Mouse (Mus musculus) adrenal gland, adult 8-10 months (tissue): ENCODE data around the gene Aff4. TPM values are rescaled to one million over a fixed set of nuclear protein-coding genes. Genes with fewer than 3 reads are reported as not detected.
"Not testable (repeated sequence)": the region's sequence is repeated elsewhere in the genome, so short reads cannot be mapped to it uniquely, and the experiment has no call there.

Source experiments
- DNase-seq: peaks from one replicate; pipeline ENCODE4 v3.0.0; 2022
- total RNA-seq, 4 experiments: library from RNA; stranded (reverse); gene quantifications; 2 replicates each; pipeline ENCODE4 v1.2.4; 2022

The Aff4 gene
- 100 to 1,000 TPM; 141 to 221 (median 184) TPM for total RNA-seq

DNA sequence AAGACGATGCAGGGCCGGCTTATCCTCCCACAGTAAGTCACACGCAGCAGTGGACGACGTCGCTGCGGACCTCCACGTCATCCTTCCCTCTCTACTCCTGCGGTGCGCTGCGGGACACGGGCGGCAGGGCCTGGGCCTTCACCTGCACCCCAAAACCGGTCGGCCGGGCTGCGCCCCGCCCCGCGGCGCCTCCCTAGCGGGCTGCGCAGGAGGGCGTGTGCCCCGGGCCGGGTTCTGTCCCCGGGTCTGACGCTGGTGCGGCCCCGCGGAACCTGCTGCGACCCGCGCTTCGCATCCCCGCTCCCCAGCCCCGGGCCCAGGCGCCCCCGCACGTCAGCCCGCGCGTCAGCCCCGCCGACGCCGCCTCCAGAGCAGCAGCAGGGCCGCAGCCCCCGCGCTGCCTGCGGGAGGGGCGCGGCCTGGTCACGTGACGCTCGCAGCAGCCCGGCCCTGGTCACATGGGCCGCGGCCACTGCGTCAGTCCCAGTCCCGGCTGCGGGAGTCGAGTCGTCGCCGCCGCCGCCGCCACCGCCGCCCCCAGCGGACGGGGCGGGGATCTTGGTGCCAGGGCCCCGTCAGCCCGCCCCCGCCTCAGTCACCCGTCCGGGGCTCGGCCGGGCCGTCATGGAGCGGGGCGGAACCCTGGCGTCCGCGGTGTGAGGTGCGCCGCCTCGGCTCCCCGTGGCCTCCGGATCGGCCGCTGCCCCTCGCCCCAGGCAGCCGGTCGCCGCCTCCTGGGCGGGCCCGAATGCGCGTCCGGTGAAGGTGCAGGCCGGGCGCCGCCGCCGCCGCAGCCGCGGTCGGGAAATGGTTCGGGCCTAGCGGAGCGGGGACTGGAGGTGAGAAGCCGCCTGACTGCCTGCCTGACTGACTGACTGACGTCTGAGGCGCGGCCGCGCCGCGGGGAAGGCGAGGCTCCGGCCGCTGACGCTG lies at the start of gene Aff4:
Gene Aff4, plus strand, starts transcription at position 543 of the 933 bp plus-strand sequence.
- peak; percentile 79 for DNase-seq

DNA sequence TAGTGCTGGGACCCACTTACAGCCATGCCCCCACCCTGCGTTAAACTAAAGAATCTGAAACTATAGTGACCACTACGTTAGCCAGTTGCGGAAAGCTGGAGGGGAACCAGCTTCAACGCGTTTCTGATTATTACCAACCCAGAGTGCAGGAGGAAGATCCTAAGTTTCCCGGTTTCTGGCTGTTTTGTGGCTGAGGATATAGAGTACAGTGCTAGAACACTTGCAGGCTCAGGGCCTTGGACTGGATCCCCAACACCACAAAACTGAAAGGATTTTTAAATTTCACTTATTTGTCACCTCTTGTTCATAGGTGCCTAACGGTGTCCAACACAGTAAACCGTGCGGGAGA lies 49.5 kb upstream of the Aff4 start:
- no peak for DNase-seq

DNA sequence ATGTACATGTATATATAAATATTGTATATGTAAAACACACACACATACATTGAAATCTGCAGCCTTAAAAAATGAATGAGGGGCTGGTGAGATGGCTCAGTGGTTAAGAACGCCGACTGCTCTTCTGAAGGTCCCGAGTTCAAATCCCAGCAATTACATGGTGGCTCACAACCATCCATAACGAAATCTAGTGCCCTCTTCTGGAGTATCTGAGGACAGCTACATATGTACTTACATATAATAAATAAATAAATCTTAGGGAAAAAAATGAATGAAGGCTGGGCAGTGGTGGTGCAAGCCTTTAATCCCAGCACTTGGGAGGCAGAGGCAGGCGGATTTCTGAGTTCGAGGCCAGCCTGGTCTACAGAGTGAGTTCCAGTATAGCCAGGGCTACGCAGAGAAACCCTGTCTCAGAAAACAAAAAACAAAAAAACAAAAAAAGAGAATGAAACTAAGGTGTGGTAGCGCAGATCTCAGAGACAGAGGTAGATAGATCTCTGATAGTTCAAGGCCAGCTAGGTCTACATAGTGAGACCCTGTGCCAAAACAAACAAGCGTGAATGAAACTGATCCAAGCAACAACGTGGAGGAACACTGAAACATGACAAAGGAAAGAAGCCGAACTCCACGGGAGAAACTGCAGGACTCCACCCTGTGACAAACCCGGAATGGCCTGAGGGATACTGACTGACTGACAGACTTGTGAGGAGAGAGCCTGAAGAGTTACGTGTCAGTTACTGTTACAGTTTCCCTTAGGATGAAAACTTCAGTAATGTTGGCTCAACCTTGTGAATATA lies 46.4 kb upstream of the Aff4 start:
- no peak for DNase-seq

DNA sequence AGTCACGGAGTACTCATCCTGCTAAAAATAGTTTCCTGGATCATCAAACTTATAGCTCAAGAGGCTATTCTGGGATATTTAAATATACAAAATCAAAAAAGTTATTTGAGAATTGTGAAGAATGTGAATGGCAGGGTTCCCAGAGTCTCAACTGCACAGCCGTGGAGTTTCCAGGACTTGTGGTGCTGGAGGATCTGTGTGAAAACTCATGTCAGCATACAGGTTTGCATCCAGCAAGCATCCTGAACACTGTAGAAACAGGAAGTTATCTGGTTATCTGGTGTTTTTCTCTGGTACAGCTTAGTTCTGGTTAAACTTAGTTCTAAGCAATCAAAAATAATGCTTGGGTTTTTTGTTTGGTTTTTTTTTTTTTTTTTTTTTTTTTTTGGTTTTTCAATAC lies 43.7 kb upstream of the Aff4 start:
- DNase-seq: no peak

DNA sequence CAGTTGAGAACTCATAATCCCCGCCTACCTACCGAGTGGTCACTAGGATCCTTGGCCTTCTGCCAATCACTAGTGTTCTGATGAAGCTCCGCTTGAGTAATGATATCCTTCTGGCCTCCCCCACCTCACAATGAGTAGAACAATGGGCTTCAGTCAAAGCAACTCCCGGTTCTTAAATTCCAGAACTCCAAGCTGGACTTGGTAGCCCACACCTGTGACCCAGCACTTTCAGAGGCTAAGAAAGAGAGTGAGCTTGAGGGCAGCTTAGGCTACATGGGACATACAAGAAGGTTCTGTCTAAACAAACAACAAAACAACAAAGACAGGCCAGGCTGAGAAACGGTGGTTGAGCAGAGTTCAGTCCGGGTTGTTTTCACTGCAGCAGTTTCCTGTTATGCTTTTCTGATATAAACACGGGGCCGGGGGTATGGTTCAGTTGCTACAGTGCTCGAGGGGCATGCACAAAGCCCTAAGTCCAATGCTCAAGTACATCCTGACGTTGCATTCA lies 43.0 kb upstream of the Aff4 start:
- DNase-seq: peak; percentile 34

DNA sequence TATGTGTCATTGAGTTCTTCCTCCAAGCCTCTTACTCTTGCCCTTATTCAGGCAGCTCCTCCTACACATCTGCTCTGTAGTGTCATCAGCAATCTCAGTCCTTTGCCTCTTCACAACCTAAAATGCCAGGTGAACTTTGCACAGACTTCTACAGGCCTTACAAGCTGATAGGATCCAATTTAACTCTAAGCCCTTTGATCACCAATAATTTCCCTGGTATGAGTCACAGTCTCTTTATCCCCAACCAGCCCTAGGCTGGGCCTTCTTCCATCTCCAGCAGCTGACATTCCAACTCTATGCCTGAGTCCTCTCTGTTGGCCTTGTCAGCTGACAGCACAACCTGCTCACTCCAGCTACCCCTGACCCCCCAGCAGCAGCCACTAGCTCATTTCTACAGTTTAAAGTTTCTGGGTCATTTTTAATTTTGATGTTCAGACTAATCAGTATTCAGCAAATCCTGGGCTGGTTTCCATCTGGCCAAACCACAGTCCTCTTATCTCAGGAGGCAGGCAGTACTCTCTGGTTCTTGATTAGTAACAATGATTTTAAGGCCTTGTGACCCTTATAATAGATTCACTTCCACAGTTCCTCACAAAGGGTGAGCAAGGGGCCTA lies 42.3 kb upstream of the Aff4 start:
- DNase-seq: peak; percentile 42

DNA sequence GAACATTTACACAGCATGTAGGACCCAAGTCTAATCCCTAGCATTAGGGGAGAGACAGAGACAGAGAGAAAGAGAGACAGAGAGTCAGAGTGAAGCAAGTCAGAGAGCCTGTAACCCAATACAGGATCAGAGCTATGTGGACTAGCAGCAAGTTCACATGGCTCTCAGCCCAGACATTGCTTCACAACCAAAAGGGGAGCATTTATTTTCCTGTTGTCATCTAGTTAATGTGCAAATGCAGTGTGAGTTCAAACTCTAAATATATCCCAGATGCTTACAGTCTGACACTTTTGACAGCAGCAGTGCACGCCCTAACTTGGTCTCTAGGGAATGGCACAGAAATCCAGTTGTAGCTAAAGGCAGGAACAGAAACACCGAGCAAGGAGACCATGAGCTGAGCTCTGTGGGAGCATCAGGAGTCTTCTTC lies 41.7 kb upstream of the Aff4 start:
- peak; percentile 74 for DNase-seq

DNA sequence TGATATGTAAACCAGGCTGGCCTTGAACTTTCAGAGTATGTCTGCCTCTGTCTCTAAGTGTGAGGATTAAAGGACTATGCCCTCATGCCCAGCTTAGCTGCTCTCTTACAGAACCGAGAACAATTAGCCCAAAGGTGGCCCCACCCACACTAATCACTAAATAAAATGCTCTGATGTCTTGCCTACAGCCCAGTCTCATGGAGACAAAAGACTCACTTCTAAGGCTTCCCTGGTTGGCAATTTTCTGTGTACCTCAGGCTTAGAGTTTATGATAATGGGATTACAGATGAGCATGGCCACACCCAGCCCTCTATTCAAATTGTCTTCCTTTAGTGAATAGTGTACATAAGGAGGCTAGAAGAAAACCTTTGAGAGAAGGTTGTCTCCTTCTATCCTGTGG lies 39.2 kb upstream of the Aff4 start:
- DNase-seq: no peak

DNA sequence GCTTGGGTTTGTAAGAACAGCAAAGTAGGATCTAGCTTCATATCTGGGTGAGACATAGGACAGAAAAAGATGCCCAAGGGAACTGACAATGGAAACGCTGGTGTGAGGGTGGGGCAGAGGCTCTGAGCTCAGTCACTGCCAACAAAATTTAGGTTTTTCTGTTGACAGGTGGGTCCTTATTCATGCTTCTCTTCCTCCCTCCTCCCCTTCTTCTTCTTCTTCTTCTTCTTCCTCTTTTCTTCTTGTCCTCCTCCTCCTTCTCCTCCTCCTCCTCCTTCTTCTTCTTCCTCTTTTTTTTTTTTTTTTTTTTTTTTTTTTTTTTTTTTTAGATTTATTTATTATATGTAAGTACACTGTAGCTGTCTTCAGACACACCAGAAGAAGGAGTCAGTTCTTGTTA lies 37.8 kb upstream of the Aff4 start:
- not testable (repeated sequence) for DNase-seq

DNA sequence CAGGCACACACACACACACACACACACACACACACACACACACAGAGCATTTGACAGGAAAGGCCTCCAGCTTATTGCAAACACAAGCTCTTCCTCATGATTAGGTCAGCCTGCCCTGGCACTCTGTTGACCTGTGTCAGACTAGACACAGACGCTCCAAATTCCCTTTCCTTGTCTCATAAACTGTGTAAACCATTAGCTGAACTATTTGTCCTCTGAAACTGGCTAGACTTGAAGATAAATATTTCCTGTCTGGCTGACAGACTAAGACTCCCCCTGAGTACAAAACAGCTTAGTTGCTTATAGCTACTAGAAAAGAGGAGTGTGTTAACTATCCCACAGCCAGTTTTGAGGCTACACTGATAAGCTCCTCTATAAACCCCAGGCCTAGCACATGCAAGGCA lies 35.9 kb upstream of the Aff4 start:
- DNase-seq: no peak

DNA sequence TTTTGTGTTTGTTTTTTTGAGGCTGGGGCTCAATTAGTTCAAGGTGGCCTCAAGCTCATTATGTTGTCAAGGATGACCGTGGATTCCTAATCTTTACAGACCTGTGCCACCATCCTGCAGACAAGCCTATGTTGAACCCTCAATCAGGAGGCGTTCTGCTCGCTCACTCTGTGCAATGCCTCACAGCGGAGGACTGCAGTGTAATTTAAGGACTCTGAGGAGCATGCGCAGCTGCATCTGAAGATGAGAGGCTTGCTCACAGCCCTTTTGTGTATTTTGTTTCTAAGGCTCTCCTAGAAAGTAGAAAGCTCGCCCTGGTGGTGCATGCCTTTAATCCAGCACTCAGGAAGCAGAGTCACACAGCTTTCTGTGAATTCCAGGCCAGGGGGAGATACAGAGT lies 33.6 kb upstream of the Aff4 start:
- DNase-seq: no peak

DNA sequence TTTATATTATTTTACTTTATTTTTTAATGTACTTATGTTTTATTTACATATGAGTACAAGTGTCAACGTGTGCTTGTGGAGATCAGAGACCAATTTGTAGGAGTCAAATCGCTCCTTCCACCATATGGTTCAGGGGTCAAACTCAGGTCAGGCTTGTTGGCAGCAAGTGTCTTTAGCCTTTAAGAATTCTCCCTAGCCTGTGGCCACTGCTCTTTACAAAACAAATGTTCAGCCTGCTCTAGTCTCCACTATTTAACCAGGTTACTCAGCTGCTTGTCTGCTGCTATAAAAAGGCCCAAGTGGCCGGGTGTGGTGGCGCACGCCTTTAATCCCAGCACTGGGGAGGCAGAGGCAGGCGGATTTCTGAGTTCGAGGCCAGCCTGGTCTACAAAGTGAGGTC lies 32.6 kb upstream of the Aff4 start:
- DNase-seq: no peak

DNA sequence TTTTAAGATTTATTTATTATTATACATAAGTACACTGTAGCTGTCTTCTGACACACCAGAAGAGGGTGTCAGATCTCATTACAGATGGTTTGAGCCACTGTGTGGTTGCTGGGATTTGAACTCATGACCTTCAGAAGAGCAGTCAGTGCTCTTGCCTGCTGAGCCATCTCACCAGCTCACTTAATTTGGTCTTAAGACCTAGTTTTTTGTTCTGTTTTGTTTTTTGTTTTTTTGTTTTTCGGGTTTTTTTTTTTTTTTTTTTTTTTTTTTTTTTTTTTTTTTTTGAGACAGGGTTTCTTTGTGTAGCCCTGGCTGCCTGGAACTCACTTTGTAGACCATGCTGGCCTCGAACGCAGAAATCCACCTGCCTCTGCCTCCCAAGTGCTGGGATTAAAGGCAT lies 32.1 kb upstream of the Aff4 start:
- not testable (repeated sequence) for DNase-seq

DNA sequence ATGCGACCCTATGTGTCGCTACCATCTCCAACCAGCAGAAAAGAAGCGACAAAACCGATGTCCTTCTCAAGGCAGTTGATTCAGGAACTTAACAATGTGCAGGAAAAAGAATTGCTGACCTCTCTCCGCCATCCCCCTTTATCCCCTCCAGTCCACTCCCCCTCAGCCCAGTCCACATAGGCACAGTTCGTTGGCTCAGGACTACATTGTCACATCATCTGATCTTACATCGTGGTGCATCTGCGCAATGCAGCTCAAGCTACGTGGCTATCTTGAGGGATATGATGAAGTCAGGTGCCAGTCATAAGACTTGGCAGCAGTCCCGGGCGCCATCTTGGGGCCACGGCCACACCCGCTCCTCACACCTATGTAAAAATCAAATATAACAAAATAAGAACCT lies 30.8 kb upstream of the Aff4 start:
- not testable (repeated sequence) for DNase-seq

DNA sequence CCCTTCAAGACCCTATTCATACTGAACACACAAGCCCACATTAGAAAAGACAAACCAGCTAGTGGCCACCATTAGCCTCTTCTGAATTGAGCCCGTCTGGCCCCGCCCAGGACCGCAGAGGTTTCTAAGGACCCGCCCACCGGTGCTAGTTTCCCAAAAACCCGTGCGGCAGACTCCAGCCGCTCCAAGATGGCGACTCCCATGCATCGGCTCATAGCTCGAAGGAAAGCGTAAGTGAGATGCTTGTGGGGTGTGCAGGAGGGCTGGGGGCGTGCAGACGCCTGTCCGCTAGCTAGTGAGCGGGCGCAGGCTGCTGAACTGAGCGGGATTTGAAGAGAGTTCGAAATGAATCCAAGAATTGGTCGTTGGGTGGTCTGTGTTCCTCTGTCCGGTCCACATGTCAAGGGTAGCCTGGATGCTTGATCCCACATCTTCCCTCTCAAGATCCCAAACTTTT lies 26.1 kb upstream of the Aff4 start, which contains the start of gene Zcchc10:
Gene Zcchc10, plus strand, starts transcription at position 168 of the 457 bp plus-strand sequence.
- peak; percentile 81 for DNase-seq

DNA sequence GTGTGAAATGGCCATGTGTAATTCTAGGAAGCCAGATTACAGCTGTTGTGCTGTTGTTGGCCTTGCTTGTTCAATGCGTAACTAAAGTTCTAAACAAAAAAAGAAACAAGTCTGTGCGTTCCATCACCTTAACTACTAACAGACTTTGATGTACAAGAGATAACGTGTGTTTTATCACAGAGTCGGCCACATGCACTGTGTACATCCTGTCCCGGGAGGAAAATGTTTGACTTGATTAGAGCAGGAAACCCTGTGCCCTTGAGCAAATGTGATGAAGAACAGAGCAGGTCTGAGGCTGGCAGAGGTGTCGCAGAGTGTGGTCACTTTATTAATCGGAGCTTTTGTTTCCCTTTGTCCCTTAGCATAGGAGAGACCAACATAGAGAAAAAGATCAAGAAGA lies 20.3 kb upstream of the Aff4 start:
- DNase-seq: no peak

DNA sequence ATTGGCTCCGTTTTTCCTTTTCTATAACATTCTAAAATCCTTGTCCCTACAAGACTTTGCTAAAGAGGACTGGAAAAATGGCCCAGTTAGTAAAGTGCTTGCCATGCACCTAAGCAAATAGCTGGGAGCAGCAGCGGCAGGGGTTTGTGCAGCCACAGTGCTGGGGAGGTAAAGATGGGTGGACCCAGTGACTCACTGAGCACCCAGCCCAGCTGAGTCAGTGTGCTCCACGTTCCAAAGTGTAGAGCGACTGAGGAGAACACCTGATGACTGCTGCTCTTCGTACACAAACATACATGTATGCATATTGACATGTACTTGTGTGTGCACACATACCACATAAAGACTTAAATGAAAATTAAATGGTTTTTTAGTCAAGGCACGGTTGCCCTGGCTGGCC lies 19.5 kb upstream of the Aff4 start:
- DNase-seq: no peak

DNA sequence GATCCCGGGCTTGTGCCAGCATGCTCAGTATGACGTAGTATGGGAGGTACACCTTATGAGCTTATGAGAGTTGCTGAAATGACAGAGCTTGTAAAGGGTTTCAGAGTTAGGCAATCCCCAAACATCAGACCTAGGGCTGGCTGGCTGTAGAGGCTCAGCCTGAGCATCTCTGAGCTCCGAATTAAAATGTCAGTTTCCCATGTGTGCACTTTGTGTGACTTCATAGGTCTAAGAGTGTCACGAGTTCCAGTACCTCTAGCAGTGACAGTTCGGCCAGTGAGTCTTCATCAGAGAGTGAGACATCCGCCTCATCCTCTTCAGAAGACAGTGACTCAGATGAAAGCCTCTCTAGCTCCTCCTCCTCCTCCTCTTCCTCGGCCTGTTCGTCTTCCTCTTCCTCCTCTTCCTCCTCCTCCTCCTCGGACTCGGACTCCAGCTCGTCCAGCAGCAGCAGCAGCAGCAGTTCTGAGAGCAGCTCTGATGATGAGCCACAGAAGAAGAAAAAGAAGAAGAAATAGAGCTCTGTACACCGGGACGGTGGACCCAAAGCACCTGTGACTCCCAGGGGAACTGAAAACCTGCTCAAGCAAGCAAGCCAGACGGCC lies 18.5 kb upstream of the Aff4 start:
- no peak for DNase-seq

DNA sequence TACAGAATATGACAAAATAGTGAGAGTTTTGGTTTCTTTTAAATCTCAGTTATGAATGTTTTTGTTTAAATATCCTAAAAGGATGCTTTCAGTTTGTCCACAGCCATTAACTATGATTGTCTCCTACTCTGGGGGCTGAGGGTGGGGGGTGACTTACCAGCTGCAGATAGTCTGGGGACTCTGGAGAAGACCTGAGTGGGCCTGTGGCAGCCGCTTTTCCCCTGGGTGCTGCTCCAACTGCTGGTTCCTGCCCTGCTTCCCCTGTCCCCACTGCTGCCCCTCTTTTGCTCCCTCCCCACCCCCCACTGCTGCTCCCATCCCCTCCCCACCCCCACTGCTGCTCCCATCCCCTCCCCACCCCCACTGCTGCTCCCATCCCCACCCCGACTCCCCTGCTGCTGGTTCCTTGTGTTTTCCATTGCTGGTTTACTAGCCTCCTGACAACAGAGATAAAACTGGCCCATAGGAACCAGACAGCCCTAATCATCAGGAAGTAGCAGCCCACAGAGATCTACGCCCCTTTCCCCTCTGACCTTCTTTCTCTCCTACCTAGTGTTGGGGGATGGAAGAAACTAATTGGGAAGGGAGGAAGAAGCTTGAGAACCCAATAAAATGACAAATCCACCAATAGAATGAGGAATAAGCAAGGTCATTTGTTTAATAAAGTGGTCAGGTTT lies 15.0 kb upstream of the Aff4 start:
- DNase-seq: no peak

DNA sequence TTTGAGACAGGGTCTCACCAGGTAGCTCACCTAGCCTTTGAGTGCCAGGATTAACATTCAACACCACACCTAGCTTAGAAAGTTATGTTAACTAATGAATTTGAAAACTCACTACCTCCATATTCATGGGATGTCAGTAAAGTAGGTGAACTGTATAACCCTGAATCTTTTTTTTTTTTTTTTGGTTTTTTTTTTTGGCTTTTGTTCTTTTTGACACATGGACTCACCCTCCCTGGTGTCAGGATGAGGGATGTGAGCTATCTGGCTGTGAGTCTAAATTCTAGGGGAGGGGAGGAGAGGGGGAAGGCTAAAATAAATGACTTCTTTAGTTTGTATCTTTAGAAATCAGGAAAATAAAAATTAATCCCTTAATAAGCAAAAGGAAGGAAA lies 14.5 kb upstream of the Aff4 start:
- no peak for DNase-seq

DNA sequence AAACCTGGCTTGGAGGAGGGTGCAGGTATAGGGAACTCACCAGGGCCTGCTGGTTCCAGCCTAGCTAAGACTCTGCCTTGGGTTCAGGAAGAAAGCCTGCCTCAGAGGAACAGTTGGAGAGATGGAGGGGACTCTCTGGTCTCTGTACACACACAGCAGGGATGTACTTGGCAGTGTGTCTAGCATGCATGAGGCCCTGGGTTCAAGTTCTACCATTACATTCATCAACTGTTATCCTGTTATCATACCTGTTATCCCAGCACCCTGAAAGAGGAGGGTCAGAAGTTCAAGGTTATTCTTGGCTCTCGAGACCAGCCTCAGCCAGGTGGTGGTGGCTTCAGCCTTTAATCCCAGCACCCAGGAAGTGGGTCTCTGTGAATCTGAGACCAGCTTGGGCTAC lies 13.7 kb upstream of the Aff4 start:
- DNase-seq: no peak

DNA sequence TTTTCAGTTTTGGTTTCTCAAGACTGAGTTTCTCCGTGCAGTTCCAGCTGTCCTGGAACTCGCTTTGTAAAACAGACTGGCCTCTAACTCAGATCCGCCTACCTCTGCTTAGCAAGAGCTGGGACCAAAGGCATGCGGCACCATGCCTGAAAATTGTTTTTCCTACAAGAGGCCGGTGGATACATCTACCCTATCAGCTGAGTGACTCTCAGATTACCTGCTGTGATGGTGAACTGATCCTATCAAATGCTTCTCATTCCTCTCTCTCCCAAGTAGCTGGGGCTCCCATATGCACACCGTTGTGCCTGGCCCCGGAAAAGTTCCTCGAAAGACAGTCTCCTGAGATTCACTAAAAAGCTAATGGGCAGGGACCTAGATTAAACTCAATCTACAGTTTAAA lies 12.9 kb upstream of the Aff4 start:
- DNase-seq: no peak
